Mouse (Mus musculus): Measurements from ENCODE around the gene Hexim1. TPM values are rescaled to one million over a fixed set of nuclear protein-coding genes. Genes with fewer than 3 reads are reported as not detected.

The Hexim1 gene
- total RNA-seq, 1 experiment: 29.1 TPM

GRCm38 (mm10) chr11:103080323-103081091, 35.5 kb upstream of the Hexim1 start:
- H3K4me3 ChIP-seq (ENCODE audit: insufficient read depth in 1 of 2, low read depth in 1 of 2, low read length in 2 of 2, poor library complexity in 1 of 2, severe bottlenecking in 1 of 2): peak overlapping the region; percentile 47 to 61; a peak in 3 of 4 replicates
- in situ Hi-C loops (cut with MboI; ENCODE audit: low sequenced_read_pairs in 2 of 2, unreplicated experiment in 2 of 2): no loop called here
- TF ChIP-seq ZNF384 (IDR thresholded peaks at IDR 0.05; ENCODE audit: low read depth, low read length) (no peak), CHD2 (IDR thresholded peaks at IDR 0.05; ENCODE audit: low read depth, low read length) (no peak), ZC3H11A (IDR thresholded peaks at IDR 0.05; ENCODE audit: borderline replicate concordance, low read depth, low read length) (no peak), HCFC1 (IDR thresholded peaks at IDR 0.05; ENCODE audit: borderline replicate concordance, insufficient read depth, low read length) (no peak), MAFK (IDR thresholded peaks at IDR 0.05; ENCODE audit: insufficient read depth, low read depth, low read length) (no peak)
- H3K9me3 ChIP-seq (ENCODE audit: control insufficient read depth, insufficient read depth, low read depth, low read length): no peaks in the 10 kb centered on the region
- H3K27ac ChIP-seq (ENCODE audit: insufficient read depth, low read depth, low read length, poor library complexity, severe bottlenecking): no peak overlapping the region
- peaks cover 0 to 11% of the 10 kb centered on the region in 2 experiments; a peak in 1 of 4 replicates for H3K4me1 ChIP-seq (ENCODE audit: control insufficient read depth in 2 of 2, insufficient read depth in 2 of 2, low read length in 2 of 2, poor library complexity in 1 of 2)
- H3K9ac ChIP-seq (ENCODE audit: insufficient read depth, low read depth, low read length, poor library complexity, severe bottlenecking): peak overlapping the region; percentile 55
- no peak for DNase-seq (ENCODE audit: low read depth, low spot score)
- H3K36me3 ChIP-seq (ENCODE audit: control insufficient read depth, insufficient read depth, low read length, poor library complexity, severe bottlenecking): peaks cover 6% of the 10 kb centered on the region; the same call in 1 of the 2 replicates

- no peak overlapping the region for H3K27ac ChIP-seq (ENCODE audit: insufficient read depth, low read depth, low read length, poor library complexity, severe bottlenecking)
- no peak for DNase-seq (ENCODE audit: low read depth, low spot score)
- H3K4me3 ChIP-seq (ENCODE audit: insufficient read depth in 1 of 2, low read depth in 1 of 2, low read length in 2 of 2, poor library complexity in 1 of 2, severe bottlenecking in 1 of 2): no peak overlapping the region
- H3K9me3 ChIP-seq (ENCODE audit: control insufficient read depth, insufficient read depth, low read depth, low read length): no peaks in the 10 kb centered on the region
- in situ Hi-C loops (cut with MboI; ENCODE audit: low sequenced_read_pairs in 2 of 2, unreplicated experiment in 2 of 2): no loop called here
- no peak for TF ChIP-seq ZNF384 (IDR thresholded peaks at IDR 0.05; ENCODE audit: low read depth, low read length)
- TF ChIP-seq CHD2 (IDR thresholded peaks at IDR 0.05; ENCODE audit: low read depth, low read length): no peak
- H3K4me1 ChIP-seq (ENCODE audit: control insufficient read depth in 2 of 2, insufficient read depth in 2 of 2, low read length in 2 of 2, poor library complexity in 1 of 2): peaks cover 0 to 11% of the 10 kb centered on the region in 2 experiments; a peak in 1 of 4 replicates
- H3K36me3 ChIP-seq (ENCODE audit: control insufficient read depth, insufficient read depth, low read length, poor library complexity, severe bottlenecking): peaks cover 3% of the 10 kb centered on the region; the same call in 1 of the 2 replicates
- 0 out of 2 replicates have a peak overlapping the region, but pooled peaks have one; percentile 21 for H3K9ac ChIP-seq (ENCODE audit: insufficient read depth, low read depth, low read length, poor library complexity, severe bottlenecking)
Observed at GRCm38 (mm10) chr11:103081631-103082030, 34.4 kb upstream of the Hexim1 start.

GRCm38 (mm10) chr11:103093306-103093705, 22.7 kb upstream of the Hexim1 start:
- H3K4me3 ChIP-seq (ENCODE audit: insufficient read depth in 1 of 2, low read depth in 1 of 2, low read length in 2 of 2, poor library complexity in 1 of 2, severe bottlenecking in 1 of 2): no peak overlapping the region
- peaks cover 7 to 36% of the 10 kb centered on the region in 2 experiments; a peak in 3 of 4 replicates for H3K4me1 ChIP-seq (ENCODE audit: control insufficient read depth in 2 of 2, insufficient read depth in 2 of 2, low read length in 2 of 2, poor library complexity in 1 of 2)
- H3K9ac ChIP-seq (ENCODE audit: insufficient read depth, low read depth, low read length, poor library complexity, severe bottlenecking): no peak overlapping the region
- no peak overlapping the region for H3K27ac ChIP-seq (ENCODE audit: insufficient read depth, low read depth, low read length, poor library complexity, severe bottlenecking)
- H3K9me3 ChIP-seq (ENCODE audit: control insufficient read depth, insufficient read depth, low read depth, low read length): no peaks in the 10 kb centered on the region
- H3K36me3 ChIP-seq (ENCODE audit: control insufficient read depth, insufficient read depth, low read length, poor library complexity, severe bottlenecking): no peaks in the 10 kb centered on the region
- DNase-seq (ENCODE audit: low read depth, low spot score): no peak
- TF ChIP-seq MAFK (IDR thresholded peaks at IDR 0.05; ENCODE audit: insufficient read depth, low read depth, low read length) (no peak), CHD2 (IDR thresholded peaks at IDR 0.05; ENCODE audit: low read depth, low read length) (no peak), ZNF384 (IDR thresholded peaks at IDR 0.05; ENCODE audit: low read depth, low read length) (no peak), ZC3H11A (IDR thresholded peaks at IDR 0.05; ENCODE audit: borderline replicate concordance, low read depth, low read length) (no peak), HCFC1 (IDR thresholded peaks at IDR 0.05; ENCODE audit: borderline replicate concordance, insufficient read depth, low read length) (no peak)
- in situ Hi-C loops (cut with MboI; ENCODE audit: low sequenced_read_pairs in 2 of 2, unreplicated experiment in 2 of 2): no loop called here

- Histone ChIP-seq H3K4me1 (ENCODE audit: control insufficient read depth in 2 of 2, insufficient read depth in 2 of 2, low read length in 2 of 2, poor library complexity in 1 of 2) (peaks cover 7 to 42% of the 10 kb centered on the region in 2 experiments; a peak in 3 of 4 replicates), H3K4me3 (ENCODE audit: insufficient read depth in 1 of 2, low read depth in 1 of 2, low read length in 2 of 2, poor library complexity in 1 of 2, severe bottlenecking in 1 of 2) (peak overlapping the region in 1 of 2 experiments; percentile 8; a peak in 1 of 4 replicates), H3K27ac (ENCODE audit: insufficient read depth, low read depth, low read length, poor library complexity, severe bottlenecking) (no peak overlapping the region; the same call in 1 of the 2 replicates), H3K9me3 (ENCODE audit: control insufficient read depth, insufficient read depth, low read depth, low read length) (no peaks in the 10 kb centered on the region), H3K36me3 (ENCODE audit: control insufficient read depth, insufficient read depth, low read length, poor library complexity, severe bottlenecking) (no peaks in the 10 kb centered on the region), H3K9ac (ENCODE audit: insufficient read depth, low read depth, low read length, poor library complexity, severe bottlenecking) (0 out of 2 replicates have a peak overlapping the region, but pooled peaks have one; percentile 33)
- in situ Hi-C loops (cut with MboI; ENCODE audit: low sequenced_read_pairs in 2 of 2, unreplicated experiment in 2 of 2): no loop called here
- DNase-seq (ENCODE audit: low read depth, low spot score): no peak
- TF ChIP-seq ZC3H11A (IDR thresholded peaks at IDR 0.05; ENCODE audit: borderline replicate concordance, low read depth, low read length): no peak
- TF ChIP-seq CHD2 (IDR thresholded peaks at IDR 0.05; ENCODE audit: low read depth, low read length): no peak
- TF ChIP-seq MAFK (IDR thresholded peaks at IDR 0.05; ENCODE audit: insufficient read depth, low read depth, low read length): no peak
- no peak for TF ChIP-seq HCFC1 (IDR thresholded peaks at IDR 0.05; ENCODE audit: borderline replicate concordance, insufficient read depth, low read length)
- no peak for TF ChIP-seq ZNF384 (IDR thresholded peaks at IDR 0.05; ENCODE audit: low read depth, low read length)
Observed at GRCm38 (mm10) chr11:103093862-103094833, 21.9 kb upstream of the Hexim1 start.
